In the genomic region with DNA sequence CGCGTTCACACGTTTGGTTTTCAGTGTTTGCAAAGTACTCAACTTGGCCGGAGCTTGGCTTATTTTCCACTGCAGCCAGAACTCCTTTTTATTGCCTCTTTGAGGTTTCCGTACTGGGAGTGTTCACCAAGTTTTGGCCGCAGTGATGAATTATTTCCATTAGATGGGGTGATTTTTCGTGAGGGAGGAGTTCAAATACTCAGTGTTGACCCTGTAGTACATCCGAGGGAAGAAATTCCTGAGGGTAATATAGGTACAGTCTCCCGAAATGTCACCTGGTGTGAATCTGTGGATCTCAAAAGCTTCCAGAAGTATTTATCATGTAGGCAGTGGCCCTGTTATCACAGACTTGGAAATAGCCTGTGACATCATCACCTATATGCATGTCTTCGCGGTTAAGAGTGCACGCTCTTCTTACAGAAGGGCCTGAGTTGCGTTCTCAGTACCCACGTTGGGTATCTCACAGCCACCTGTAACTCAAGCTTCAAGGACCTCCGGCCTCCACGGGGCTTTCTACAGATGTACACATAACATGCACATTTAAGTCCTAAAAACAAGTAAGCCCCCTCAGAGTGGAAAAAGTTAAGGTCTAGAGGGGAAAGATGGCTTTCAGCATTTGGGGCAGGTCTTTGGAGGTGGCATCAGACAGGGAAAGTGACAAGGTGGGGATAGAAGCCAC, we compare ENCODE assay signal across 8 mouse cellular contexts. TPM values are rescaled to one million over a fixed set of nuclear protein-coding genes. Genes with fewer than 3 reads are reported as not detected.
DNase-seq lines count a peak whose midpoint lies in the region; ATAC-seq and TF ChIP-seq lines count a peak whose summit lies in the region.

No protein-coding gene starts in this region.

- peaks cover 40% of the 10 kb centered on the region; the same call in 1 of the 2 replicates for H3K79me2 ChIP-seq in macrophage (ENCODE audit: inconsistent target)

- H3K4me2 ChIP-seq in heart, embryonic 11.5 days = peak overlapping the region; percentile 95
- peak overlapping the region; percentile 82 for H3K4me2 ChIP-seq in heart, embryonic 16.5 days (ENCODE audit: low read depth, low read length)

- 0 out of 2 replicates have a peak overlapping the region, but pooled peaks have one; percentile 54 for H3K9ac ChIP-seq in heart, embryonic 11.5 days (ENCODE audit: low read depth, low read length)
- H3K9ac ChIP-seq in ES-E14 (ENCODE audit: insufficient read depth, low read depth, low read length, poor library complexity, severe bottlenecking) = no peak overlapping the region
- H3K9ac ChIP-seq in heart, embryonic 16.5 days (ENCODE audit: low read length) = peak overlapping the region; percentile 64

- H3K27me3 ChIP-seq in heart, embryonic 11.5 days (ENCODE audit: control insufficient read depth, insufficient read depth, low read length) = no peaks in the 10 kb centered on the region
- no peaks in the 10 kb centered on the region for H3K27me3 ChIP-seq in heart, embryonic 16.5 days (ENCODE audit: control insufficient read depth, insufficient read depth, low read length)

- ATAC-seq in heart, embryonic 11.5 days (replicated peaks; ENCODE audit: insufficient number of reproducible peaks, low FRiP score, low TSS enrichment) = no peak
- no peak for ATAC-seq in heart, embryonic 16.5 days (replicated peaks; ENCODE audit: extremely low read depth, insufficient read depth, low FRiP score)
- no peak for ATAC-seq in frontal cortex, adult (ENCODE audit: low TSS enrichment)

- no peaks in the 10 kb centered on the region for H3K36me3 ChIP-seq in heart, embryonic 11.5 days (ENCODE audit: control insufficient read depth, insufficient read depth, low read length)
- H3K36me3 ChIP-seq in ES-E14 (ENCODE audit: control insufficient read depth, insufficient read depth, low read length, poor library complexity, severe bottlenecking) (no peaks in the 10 kb centered on the region), macrophage (ENCODE audit: inconsistent target) (no peaks in the 10 kb centered on the region)
- no peaks in the 10 kb centered on the region for H3K36me3 ChIP-seq in heart, embryonic 16.5 days (ENCODE audit: control insufficient read depth, insufficient read depth)

- no peak for DNase-seq in heart, postnatal 4 days
- DNase-seq in ES-E14 (ENCODE audit: low read depth, low spot score) = no peak
- no peak for DNase-seq in urinary bladder, postnatal 10 days (ENCODE audit: low spot score)
- no peak for DNase-seq in gastrocnemius, postnatal 4 days (ENCODE audit: low spot score in 2 of 2)

- no peaks in the 10 kb centered on the region for H3K9me3 ChIP-seq in heart, embryonic 11.5 days (replicated peaks; ENCODE audit: control insufficient read depth, low read length)
- H3K9me3 ChIP-seq in ES-E14 (ENCODE audit: control insufficient read depth, insufficient read depth, low read depth, low read length) = no peaks in the 10 kb centered on the region
- H3K9me3 ChIP-seq in heart, embryonic 16.5 days (replicated peaks; ENCODE audit: control insufficient read depth, low read length) = no peaks in the 10 kb centered on the region

- WGBS in heart, embryonic 11.5 days (ENCODE audit: insufficient replicate concordance) = 43% methylated on average over 16 of the region's 16 CpGs
- 31% methylated on average over 16 of the region's 16 CpGs for WGBS in heart, embryonic 16.5 days
- 52% methylated on average over 16 of the region's 16 CpGs for WGBS in macrophage (ENCODE audit: missing documents)

- H3K4me1 ChIP-seq in heart, embryonic 11.5 days (ENCODE audit: control insufficient read depth, insufficient read depth, low read length) = peaks cover 17% of the 10 kb centered on the region
- H3K4me1 ChIP-seq in ES-E14 (ENCODE audit: control insufficient read depth in 2 of 2, insufficient read depth in 2 of 2, low read length in 2 of 2, poor library complexity in 1 of 2) = peaks cover 9 to 25% of the 10 kb centered on the region in 2 experiments; a peak in 3 of 4 replicates
- peaks cover 26% of the 10 kb centered on the region for H3K4me1 ChIP-seq in heart, embryonic 16.5 days (ENCODE audit: control insufficient read depth, insufficient read depth, low read length)

- peak overlapping the region; percentile 98 for H3K27ac ChIP-seq in heart, embryonic 11.5 days (ENCODE audit: low read depth, low read length)
- no peak overlapping the region for H3K27ac ChIP-seq in ES-E14 (ENCODE audit: insufficient read depth, low read depth, low read length, poor library complexity, severe bottlenecking)
- H3K27ac ChIP-seq in heart, embryonic 16.5 days (ENCODE audit: low read length) = peak overlapping the region; percentile 89
- peak overlapping the region; percentile 34 for H3K27ac ChIP-seq in macrophage

- in situ Hi-C loops in ES-E14 (cut with MboI; ENCODE audit: low sequenced_read_pairs in 2 of 2, unreplicated experiment in 2 of 2) = no loop called here

- peak overlapping the region; percentile 90 for H3K4me3 ChIP-seq in heart, embryonic 11.5 days (ENCODE audit: low read depth, low read length)
- peak overlapping the region; percentile 10 to 23; a peak in 3 of 4 replicates for H3K4me3 ChIP-seq in ES-E14 (ENCODE audit: insufficient read depth in 1 of 2, low read depth in 1 of 2, low read length in 2 of 2, poor library complexity in 1 of 2, severe bottlenecking in 1 of 2)
- peak overlapping the region; percentile 93 for H3K4me3 ChIP-seq in heart, embryonic 16.5 days (ENCODE audit: low read length)
- H3K4me3 ChIP-seq in macrophage (ENCODE audit: inconsistent target) = peak overlapping the region; percentile 66

TF ChIP-seq in ES-E14, 5 proteins besides CTCF, POLR2A, EP300 and RAD21:
- no peak for TF ChIP-seq CHD2 (IDR thresholded peaks at IDR 0.05; ENCODE audit: low read depth, low read length)
- no peak for TF ChIP-seq HCFC1 (IDR thresholded peaks at IDR 0.05; ENCODE audit: borderline replicate concordance, insufficient read depth, low read length)
- TF ChIP-seq MAFK (IDR thresholded peaks at IDR 0.05; ENCODE audit: insufficient read depth, low read depth, low read length) = no peak
TF ChIP-seq in ES-E14: peak in this region for 0.

RNA-seq across cellular contexts. Expression of gene Mxi1, which starts 4.4 kb away (rescaled TPM):
- 33.1 and 36.6 TPM in 2 replicates for polyA plus RNA-seq in heart, embryonic 11.5 days (2014; fragmentation: Nextera tagmentation; extraction: Ambion mirVana)
- 10 to 100 TPM; 26.1 to 27.1 TPM for total RNA-seq in heart, postnatal 4 days (2021)
- 20.1 and 28.5 TPM in 2 replicates for total RNA-seq in ES-E14 (2012; rRNA removed)
- polyA plus RNA-seq in heart, embryonic 16.5 days (2015; fragmentation: Nextera tagmentation; extraction: Ambion mirVana) = 28.7 and 40.7 TPM in 2 replicates
- total RNA-seq in macrophage (2018; cell fraction: chromatin; rRNA removed) = 10 to 100 TPM in 11 of 26 experiments, 1 to 10 TPM in 14, under 1 TPM in 1; 0.43 to 61.1 (median 7.0) TPM
- total RNA-seq in macrophage (2018; cell fraction: cytosol; rRNA removed) = 10 to 100 TPM in 13 of 26 experiments, 1 to 10 TPM in 13; 3.5 to 24.3 (median 11.7) TPM
- total RNA-seq in macrophage (2018; cell fraction: nucleus; rRNA removed) = 10 to 100 TPM in 9 of 26 experiments, 1 to 10 TPM in 17; 1.1 to 20.5 (median 5.1) TPM
- polyA plus RNA-seq in macrophage (2018) = 16.2 to 18.7 TPM (median 18.3 TPM) in 3 replicates
- total RNA-seq in gastrocnemius, postnatal 4 days (2021) = 10 to 100 TPM; 27.0 to 28.4 TPM

RNA-seq across cellular contexts. Expression of gene Gm10197, which starts 56.9 kb away (rescaled TPM):
- polyA plus RNA-seq in heart, embryonic 11.5 days (2014; fragmentation: Nextera tagmentation; extraction: Ambion mirVana) = 2.1 and 3.5 TPM in 2 replicates
- total RNA-seq in heart, postnatal 4 days (2021) = not detected
- total RNA-seq in ES-E14 (2012; rRNA removed) = not detected in 2 replicates
- polyA plus RNA-seq in heart, embryonic 16.5 days (2015; fragmentation: Nextera tagmentation; extraction: Ambion mirVana) = 3.5 TPM in 1 of 2 replicates, not detected in the other
- total RNA-seq in macrophage (2018; cell fraction: chromatin; rRNA removed) = not detected
- total RNA-seq in macrophage (2018; cell fraction: cytosol; rRNA removed) = not detected
- total RNA-seq in macrophage (2018; cell fraction: nucleus; rRNA removed) = not detected
- polyA plus RNA-seq in macrophage (2018) = not detected in 3 replicates
- not detected for total RNA-seq in gastrocnemius, postnatal 4 days (2021)

Comparison
In these comparisons a context has a peak if more than half of its experiments do, and no peak if none do; other contexts are left out.
1. H3K4me3 ChIP-seq: peak in every context shown above with its lines; median percentile 93 in heart, embryonic 16.5 days; 90 in heart, embryonic 11.5 days; 66 in macrophage; 16 in ES-E14.